Mouse (Mus musculus): ENCODE results near the gene Amfr. TPM values are rescaled to one million over a fixed set of nuclear protein-coding genes. Genes with fewer than 3 reads are reported as not detected.

Amfr gene
- total and polyA plus RNA-seq, 3 experiments: 86.7 to 126 (median 102) TPM

GRCm38 (mm10) chr8:93998961-93999360 is 13.7 kb downstream of the Amfr start:
- Histone ChIP-seq H3K4me1 (ENCODE audit: control insufficient read depth in 1 of 2, insufficient read depth in 2 of 2) (no peaks in the 10 kb centered on the region), H3K4me2 (ENCODE audit: insufficient read depth, low read depth, poor library complexity, severe bottlenecking) (no peak overlapping the region), H3K36me3 (replicated peaks in 1 of 2; ENCODE audit: control insufficient read depth in 1 of 2, insufficient read depth in 1 of 2, low read length in 1 of 2) (peaks cover 39 to 53% of the 10 kb centered on the region in 2 experiments), H3K79me2 (replicated peaks; ENCODE audit: control insufficient read depth, extremely low read depth, insufficient read depth, poor library complexity, severe bottlenecking) (no peaks in the 10 kb centered on the region), H3K9me3 (replicated peaks; ENCODE audit: low read length) (no peaks in the 10 kb centered on the region), H3K4me3 (replicated peaks in 1 of 3; ENCODE audit: low read depth in 2 of 3, low read length in 2 of 3, poor library complexity in 1 of 3) (no peak overlapping the region), H3K9ac (ENCODE audit: insufficient read depth, low read depth) (no peak overlapping the region), H3K27ac (ENCODE audit: insufficient read depth, low read depth) (no peak overlapping the region), H3K27me3 (replicated peaks) (no peaks in the 10 kb centered on the region)
- in situ Hi-C loops (cut with MboI; ENCODE audit: low pct_ligation_motif_present, low pct_unique_long_range_greater_than_20kb, low sequenced_read_pairs) (no loop called here), dilution Hi-C loops (cut with MboI; ENCODE audit: extremely low pct_ligation_motif_present, extremely low pct_unique_long_range_greater_than_20kb, low sequenced_read_pairs) (no loop called here)
- TF ChIP-seq JUND (conservative IDR thresholded peaks at IDR 0.05; ENCODE audit: low read depth, low read length): no peak
- TF ChIP-seq BHLHE40 (IDR thresholded peaks at IDR 0.05; ENCODE audit: low read depth, low read length): no peak
- no peak for TF ChIP-seq MEF2A (IDR thresholded peaks at IDR 0.05; ENCODE audit: borderline replicate concordance, low read depth, low read length)
- TF ChIP-seq POLR2AphosphoS2 (IDR thresholded peaks at IDR 0.05; ENCODE audit: low read depth, low read length): no peak
- TF ChIP-seq NRF1 (IDR thresholded peaks at IDR 0.05; ENCODE audit: low read depth, low read length): no peak
- TF ChIP-seq MAZ (IDR thresholded peaks at IDR 0.05; ENCODE audit: low read depth, low read length): no peak
- TF ChIP-seq POLR2A (IDR thresholded peaks at IDR 0.05; ENCODE audit: low read depth, low read length): no peak
- TF ChIP-seq CTCF (conservative IDR thresholded peaks at IDR 0.05 in 1 of 2, IDR thresholded peaks at IDR 0.05 in 1 of 2; ENCODE audit: low read depth in 2 of 2, low read length in 2 of 2): no peak
- TF ChIP-seq ZKSCAN1 (IDR thresholded peaks at IDR 0.05; ENCODE audit: borderline replicate concordance, low read depth, low read length): no peak
- no peak for TF ChIP-seq RAD21 (IDR thresholded peaks at IDR 0.05; ENCODE audit: low read depth, low read length)
- TF ChIP-seq IRF4 (IDR thresholded peaks at IDR 0.05; ENCODE audit: low read depth, low read length): no peak
- no peak for TF ChIP-seq MAFK (IDR thresholded peaks at IDR 0.05; ENCODE audit: insufficient replicate concordance, low read length)
- TF ChIP-seq NELFE (IDR thresholded peaks at IDR 0.05; ENCODE audit: low read depth, low read length): no peak
- no peak for TF ChIP-seq EP300 (IDR thresholded peaks at IDR 0.05; ENCODE audit: low read length)
- TF ChIP-seq UBTF (IDR thresholded peaks at IDR 0.05; ENCODE audit: low read depth, low read length): no peak
- DNase-seq (ENCODE audit: extremely low read depth): no peak

GRCm38 (mm10) chr8:93989739-93990138 is 22.9 kb downstream of the Amfr start:
- dilution Hi-C loops (cut with MboI; ENCODE audit: extremely low pct_ligation_motif_present, extremely low pct_unique_long_range_greater_than_20kb, low sequenced_read_pairs) (no loop called here), in situ Hi-C loops (cut with MboI; ENCODE audit: low pct_ligation_motif_present, low pct_unique_long_range_greater_than_20kb, low sequenced_read_pairs) (no loop called here)
- H3K9me3 ChIP-seq (replicated peaks; ENCODE audit: low read length): no peaks in the 10 kb centered on the region
- DNase-seq (ENCODE audit: extremely low read depth): no peak
- H3K9ac ChIP-seq (ENCODE audit: insufficient read depth, low read depth): no peak overlapping the region
- TF ChIP-seq E2F4 (IDR thresholded peaks at IDR 0.05; ENCODE audit: insufficient replicate concordance, low read depth, low read length) (no peak), CHD2 (IDR thresholded peaks at IDR 0.05; ENCODE audit: low read length) (no peak), POLR2AphosphoS2 (IDR thresholded peaks at IDR 0.05; ENCODE audit: low read depth, low read length) (no peak), PAX5 (IDR thresholded peaks at IDR 0.05; ENCODE audit: low read length) (no peak), JUND (conservative IDR thresholded peaks at IDR 0.05; ENCODE audit: low read depth, low read length) (no peak), JUN (IDR thresholded peaks at IDR 0.05; ENCODE audit: insufficient read depth, low read depth, low read length) (no peak), MYC (IDR thresholded peaks at IDR 0.05; ENCODE audit: low read depth, low read length) (no peak), ETS1 (conservative IDR thresholded peaks at IDR 0.05; ENCODE audit: low read depth, low read length) (no peak), ELF1 (IDR thresholded peaks at IDR 0.05; ENCODE audit: low read depth, low read length) (no peak), UBTF (IDR thresholded peaks at IDR 0.05; ENCODE audit: low read depth, low read length) (no peak), CTCF (conservative IDR thresholded peaks at IDR 0.05 in 1 of 2, IDR thresholded peaks at IDR 0.05 in 1 of 2; ENCODE audit: low read depth in 2 of 2, low read length in 2 of 2) (no peak), ZC3H11A (IDR thresholded peaks at IDR 0.05; ENCODE audit: low read depth, low read length) (no peak), NELFE (IDR thresholded peaks at IDR 0.05; ENCODE audit: low read depth, low read length) (no peak), MXI1 (IDR thresholded peaks at IDR 0.05; ENCODE audit: low read depth, low read length) (no peak), GABPA (IDR thresholded peaks at IDR 0.05; ENCODE audit: insufficient replicate concordance, low read depth, low read length) (no peak), RCOR1 (conservative IDR thresholded peaks at IDR 0.05; ENCODE audit: low read depth, low read length) (no peak), BHLHE40 (IDR thresholded peaks at IDR 0.05; ENCODE audit: low read depth, low read length) (no peak), POLR2A (IDR thresholded peaks at IDR 0.05; ENCODE audit: low read depth, low read length) (no peak), IRF4 (IDR thresholded peaks at IDR 0.05; ENCODE audit: low read depth, low read length) (no peak), ZNF384 (IDR thresholded peaks at IDR 0.05; ENCODE audit: low read depth, low read length) (no peak)
- peaks cover 34 to 53% of the 10 kb centered on the region in 2 experiments for H3K36me3 ChIP-seq (replicated peaks in 1 of 2; ENCODE audit: control insufficient read depth in 1 of 2, insufficient read depth in 1 of 2, low read length in 1 of 2)
- H3K4me2 ChIP-seq (ENCODE audit: insufficient read depth, low read depth, poor library complexity, severe bottlenecking): no peak overlapping the region
- H3K4me1 ChIP-seq (ENCODE audit: control insufficient read depth in 1 of 2, insufficient read depth in 2 of 2): no peaks in the 10 kb centered on the region
- no peaks in the 10 kb centered on the region; the same call in 1 of the 2 replicates for H3K79me2 ChIP-seq (replicated peaks; ENCODE audit: control insufficient read depth, extremely low read depth, insufficient read depth, poor library complexity, severe bottlenecking)
- H3K27ac ChIP-seq (ENCODE audit: insufficient read depth, low read depth): no peak overlapping the region
- H3K27me3 ChIP-seq (replicated peaks): no peaks in the 10 kb centered on the region
- H3K4me3 ChIP-seq (replicated peaks in 1 of 3; ENCODE audit: low read depth in 2 of 3, low read length in 2 of 3, poor library complexity in 1 of 3): no peak overlapping the region
